ENCODE assay signal across 28 mouse cellular contexts in the genomic region with DNA sequence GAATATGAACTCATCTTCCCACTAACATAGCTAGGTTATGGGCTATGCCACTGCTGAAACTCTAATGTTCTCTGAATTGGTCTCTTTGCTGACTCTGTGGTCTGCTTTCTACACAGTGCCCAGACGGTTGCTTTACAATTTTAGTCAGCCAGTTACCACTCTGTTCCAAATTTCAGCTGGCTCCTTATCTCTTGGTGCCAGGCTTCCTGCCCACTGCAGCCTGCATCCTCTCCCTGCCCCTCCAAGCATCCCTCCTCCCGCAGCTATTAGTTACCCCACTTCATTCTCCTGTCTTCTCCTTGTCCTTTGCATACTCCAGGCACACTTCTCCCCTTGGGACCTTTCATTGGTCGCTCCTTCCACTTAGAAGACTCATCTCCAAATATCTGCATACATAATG.
DNase-seq lines count a peak whose midpoint lies in the region; ATAC-seq lines count a peak whose summit lies in the region.
"Had no signal": no experiment of that assay in that cellular context is flagged by ENCODE, and none has a peak within 500 bp of the region (broad histone marks: within the 10 kb centered on the region; RNA-seq: fewer than 3 reads in every experiment).

No protein-coding gene starts in this region.

- H3K9ac ChIP-seq in heart, embryonic 14.5 days (ENCODE audit: low read length), result no peak overlapping the region
- H3K9ac ChIP-seq in liver, embryonic 12.5 days, result no peak overlapping the region
- H3K9ac ChIP-seq: embryonic facial prominence, embryonic 12.5 days; forebrain, embryonic 15.5 days; hindbrain, embryonic 14.5 days; limb, embryonic 12.5 days; liver, embryonic 15.5 days had no signal

- no peaks in the 10 kb centered on the region for H3K27me3 ChIP-seq in heart, embryonic 14.5 days (ENCODE audit: control insufficient read depth, insufficient read depth, low read length)
- no peaks in the 10 kb centered on the region for H3K27me3 ChIP-seq in liver, embryonic 12.5 days (replicated peaks)
- H3K27me3 ChIP-seq: embryonic facial prominence, embryonic 12.5 days; forebrain, embryonic 15.5 days; liver, embryonic 15.5 days had no signal

- no peak overlapping the region for H3K4me2 ChIP-seq in heart, embryonic 14.5 days (ENCODE audit: low read length)
- H3K4me2 ChIP-seq in liver, embryonic 12.5 days, result no peak overlapping the region
- H3K4me2 ChIP-seq: embryonic facial prominence, embryonic 12.5 days; forebrain, embryonic 15.5 days; hindbrain, embryonic 14.5 days; limb, embryonic 12.5 days; liver, embryonic 15.5 days; midbrain, embryonic 11.5 days had no signal

- ATAC-seq in heart, embryonic 14.5 days (ENCODE audit: insufficient number of reproducible peaks, insufficient read depth, low FRiP score, low read depth), result 0 out of 2 replicates have a peak, but pooled peaks have one; percentile 31
- peak; percentile 46; the same call in 1 of the 2 replicates for ATAC-seq in liver, embryonic 12.5 days
- ATAC-seq in megakaryocyte progenitor cell, adult 5-6 weeks (replicated peaks; ENCODE audit: poor library complexity), result peak; percentile 99
- ATAC-seq in megakaryocyte, adult 5-6 weeks (ENCODE audit: poor library complexity, severe bottlenecking), result no peak
- ATAC-seq: forebrain, embryonic 15.5 days; midbrain, embryonic 16.5 days had no signal

- no peaks in the 10 kb centered on the region for H3K36me3 ChIP-seq in heart, embryonic 14.5 days (ENCODE audit: control insufficient read depth, insufficient read depth, low read length)
- H3K36me3 ChIP-seq in liver, embryonic 12.5 days, result no peaks in the 10 kb centered on the region
- H3K36me3 ChIP-seq: embryonic facial prominence, embryonic 12.5 days; forebrain, embryonic 15.5 days; limb, embryonic 12.5 days; liver, embryonic 15.5 days had no signal

- 45% methylated on average over 3 of the region's 3 CpGs for WGBS in heart, embryonic 14.5 days
- 13% methylated on average over 3 of the region's 3 CpGs for WGBS in liver, embryonic 12.5 days (ENCODE audit: insufficient replicate concordance)

- H3K9me3 ChIP-seq in heart, embryonic 14.5 days (ENCODE audit: control insufficient read depth, low read length), result no peaks in the 10 kb centered on the region
- H3K9me3 ChIP-seq in liver, embryonic 12.5 days (replicated peaks), result no peaks in the 10 kb centered on the region
- H3K9me3 ChIP-seq: embryonic facial prominence, embryonic 12.5 days; forebrain, embryonic 15.5 days; limb, embryonic 12.5 days; liver, embryonic 15.5 days had no signal

- H3K27ac ChIP-seq in heart, embryonic 14.5 days (replicated peaks in 1 of 2; ENCODE audit: control insufficient read depth in 1 of 2, insufficient read depth in 1 of 2, low read depth in 2 of 2, low read length in 2 of 2), result no peak overlapping the region
- no peak overlapping the region for H3K27ac ChIP-seq in liver, embryonic 12.5 days
- H3K27ac ChIP-seq: embryonic facial prominence, embryonic 12.5 days; forebrain, embryonic 15.5 days; heart, adult 2 months; hindbrain, embryonic 14.5 days; left cerebral cortex, adult 2 months; limb, embryonic 12.5 days; liver, embryonic 15.5 days; macrophage had no signal

- no peak overlapping the region for H3K4me3 ChIP-seq in heart, embryonic 14.5 days (ENCODE audit: control insufficient read depth in 1 of 2, insufficient read depth in 1 of 2, low read depth in 1 of 2, low read length in 2 of 2)
- no peak overlapping the region for H3K4me3 ChIP-seq in liver, embryonic 12.5 days
- H3K4me3 ChIP-seq: embryonic facial prominence, embryonic 12.5 days; forebrain, embryonic 15.5 days; heart, adult 2 months; left cerebral cortex, adult 2 months; limb, embryonic 12.5 days; liver, embryonic 15.5 days had no signal

- no peaks in the 10 kb centered on the region for H3K4me1 ChIP-seq in heart, embryonic 14.5 days (ENCODE audit: control insufficient read depth in 2 of 2, insufficient read depth in 2 of 2, low read length in 2 of 2)
- no peaks in the 10 kb centered on the region for H3K4me1 ChIP-seq in liver, embryonic 12.5 days
- H3K4me1 ChIP-seq: embryonic facial prominence, embryonic 12.5 days; forebrain, embryonic 15.5 days; liver, embryonic 15.5 days had no signal

- DNase-seq in heart, adult 9 months (ENCODE audit: low spot score in 2 of 2), result no peak
- peak; percentile 39 for DNase-seq in MEL-GATA-1-ER (ENCODE audit: extremely low read depth, low read depth)
- no peak for DNase-seq in B cell, adult 2 months
- no peak for DNase-seq in adrenal gland, postnatal 14 days
- DNase-seq: cerebellum, adult 9-10 months; cerebellum, postnatal 36 days; embryo, embryonic 11 days; gastrocnemius, postnatal 36 days; heart, adult 2 months; heart, postnatal 36 days; kidney, adult 11 months; kidney, postnatal 25 days; right cerebral cortex, adult 18-20 months; spleen, adult 18-20 months; thymus, postnatal 36 days had no signal
